Mouse (Mus musculus): Measurements from ENCODE around the gene Wasf2.

DNA sequence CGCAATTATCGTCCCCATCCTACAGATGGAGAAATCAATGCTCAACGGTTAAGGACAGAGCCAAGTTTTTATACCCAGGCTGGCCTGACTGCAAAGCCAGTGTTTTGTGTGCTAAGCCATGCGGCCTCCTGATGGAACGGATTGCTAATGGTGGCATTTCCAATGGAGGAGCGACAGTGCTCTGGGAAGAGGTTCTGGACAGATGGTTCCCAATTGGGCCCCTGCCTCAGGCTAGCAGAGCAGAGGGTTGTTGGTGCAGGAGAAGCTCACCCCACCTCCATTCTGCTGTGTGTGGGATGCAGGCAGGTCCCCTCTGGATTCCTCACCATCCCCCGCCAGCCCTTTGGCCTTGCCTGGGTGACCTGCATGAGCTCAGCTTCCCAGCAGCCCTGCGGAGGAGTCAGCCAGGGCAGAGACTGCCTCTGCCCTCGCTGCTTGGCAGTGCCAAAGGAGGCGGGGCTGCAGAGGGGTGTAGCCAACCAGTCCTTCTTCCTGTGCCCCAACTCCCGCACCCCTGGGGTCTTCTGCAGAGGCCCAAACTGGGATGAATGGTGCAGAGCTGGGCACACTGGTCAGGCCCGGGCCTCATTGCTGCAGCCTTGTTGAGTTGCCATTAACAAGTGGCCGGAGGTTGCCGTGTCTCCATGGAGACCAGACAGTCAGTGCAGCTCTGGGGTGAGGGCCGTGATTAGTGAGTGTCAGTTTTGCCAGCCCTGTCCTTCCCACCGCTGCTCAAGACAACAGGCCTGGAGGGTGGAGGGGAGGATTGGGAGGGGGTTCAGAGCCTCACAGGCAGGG is 35.2 kb upstream of the Wasf2 start:
- no peak for TF ChIP-seq CTCF (IDR thresholded peaks at IDR 0.05; ENCODE audit: extremely low read depth, insufficient read depth, low read length)
- no peak for TF ChIP-seq POLR2A (IDR thresholded peaks at IDR 0.05; ENCODE audit: extremely low read depth, insufficient read depth, low read length)

Data from cortical plate, adult 2 months (tissue).